Mouse (Mus musculus) midbrain, embryonic 13.5 days (tissue): ENCODE results near the gene Fzr1. TPM values are rescaled to one million over a fixed set of nuclear protein-coding genes. Genes with fewer than 3 reads are reported as not detected.

Experiments used
- ATAC-seq: fragments of 200-750 bp; cut with Nextera tagmentation; 2 replicates; pipeline ENCODE4 v1.8.0; 2017; ENCODE audit warnings: mild to moderate bottlenecking, moderate TSS enrichment, moderate library complexity
- H3K27ac ChIP-seq: fragments of 300-500 bp; sonication (generic); 2 replicates; pipeline ENCODE4 v1.5.1; 2015; ENCODE audit warnings: inconsistent platforms, mild to moderate bottlenecking, moderate library complexity
- H3K27me3 ChIP-seq: fragments of 300-500 bp; sonication (generic); 2 replicates; pipeline ENCODE4 v1.6.1; 2015; ENCODE audit warnings: mild to moderate bottlenecking, inconsistent platforms
- H3K36me3 ChIP-seq: fragments of 300-500 bp; sonication (generic); 2 replicates; pipeline ENCODE4 v1.6.1; 2015; ENCODE audit warnings: mild to moderate bottlenecking, inconsistent platforms
- H3K4me1 ChIP-seq: fragments of 300-500 bp; sonication (generic); replicated peaks from 2 replicates; pipeline ENCODE4 v1.6.1; 2015; ENCODE audit warnings: inconsistent platforms
- H3K4me2 ChIP-seq: fragments of 300-500 bp; sonication (generic); replicated peaks from 2 replicates; pipeline ENCODE4 v1.6.1; 2015; ENCODE audit warnings: moderate library complexity, mild to moderate bottlenecking, inconsistent platforms
- H3K4me3 ChIP-seq: fragments of 300-500 bp; sonication (generic); replicated peaks from 2 replicates; pipeline ENCODE4 v1.5.1; 2015; ENCODE audit warnings: mild to moderate bottlenecking, inconsistent platforms
- H3K9ac ChIP-seq: fragments of 300-500 bp; sonication (generic); replicated peaks from 2 replicates; pipeline ENCODE4 v1.6.1; 2015; ENCODE audit warnings: mild to moderate bottlenecking, inconsistent platforms
- H3K9me3 ChIP-seq: fragments of 300-500 bp; sonication (generic); 2 replicates; pipeline ENCODE4 v1.6.1; 2016; ENCODE audit warnings: mild to moderate bottlenecking, inconsistent platforms
- WGBS: fragments of 180-500 bp; shearing (Covaris S2); methylation state at CpG from one replicate; pipeline ENCODE4 v1.1.7; 2015; 5-methylcytosine and 5-hydroxymethylcytosine counted together
- polyA plus RNA-seq: library from polyadenylated mRNA; unstranded; fragments of >200 nt; fragmentation: Nextera tagmentation; extraction: Ambion mirVana; gene quantifications from 2 replicates; pipeline ENCODE4 v1.2.1, GENCODE M21; 2015

Fzr1 gene
- polyA plus RNA-seq, 1 experiment from 2014 or later: 133 TPM

GRCm38 (mm10) chr10:81421797-81422100 lies 43.4 kb upstream of the Fzr1 start:
- Histone ChIP-seq H3K9ac (no peak overlapping the region), H3K4me2 (no peak overlapping the region), H3K27ac (no peak overlapping the region), H3K4me1 (peaks cover 51% of the 10 kb centered on the region), H3K27me3 (peaks cover 46% of the 10 kb centered on the region), H3K36me3 (peaks cover 12% of the 10 kb centered on the region), H3K4me3 (no peak overlapping the region), H3K9me3 (no peaks in the 10 kb centered on the region)
- 87% methylated on average over 5 of the region's 5 CpGs for WGBS
- no peak for ATAC-seq

DNA sequence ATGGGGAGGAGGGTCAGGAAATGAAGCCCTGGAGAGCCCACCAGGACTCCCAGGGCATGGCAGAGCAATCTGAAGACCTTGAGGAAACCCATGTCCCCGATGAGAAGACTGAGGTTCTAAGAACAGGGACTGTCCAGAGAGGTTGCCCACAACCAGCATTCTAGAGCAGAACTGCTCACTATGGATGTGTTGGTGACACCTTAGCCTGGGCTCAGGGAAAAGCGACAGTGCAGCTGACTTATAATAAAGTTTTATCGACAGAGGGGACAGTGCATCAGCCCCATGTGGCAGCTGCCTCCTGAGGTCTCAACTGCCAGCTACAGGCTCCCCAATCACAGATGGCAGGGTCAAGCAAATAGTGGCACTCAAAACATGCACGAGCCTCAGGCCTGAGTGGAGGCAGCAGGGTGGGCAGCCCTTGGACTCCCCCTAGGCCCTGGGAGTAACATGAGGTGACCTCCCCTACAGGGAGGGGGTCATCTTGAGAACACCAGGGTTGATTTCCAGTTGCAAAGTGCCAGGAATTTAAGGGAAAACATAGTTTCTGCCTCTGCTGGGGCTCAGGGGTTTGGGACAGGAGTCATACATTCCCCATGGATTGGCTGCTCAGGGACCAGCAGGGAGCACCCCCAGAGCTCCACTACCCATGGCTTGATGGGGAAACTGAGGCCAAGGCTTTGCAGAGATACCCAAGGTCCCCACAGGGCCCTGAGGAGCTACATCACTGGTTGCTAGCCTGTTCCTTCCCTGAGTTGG lies 42.9 kb upstream of the Fzr1 start:
- no peak for ATAC-seq
- peaks cover 41% of the 10 kb centered on the region for H3K27me3 ChIP-seq

DNA sequence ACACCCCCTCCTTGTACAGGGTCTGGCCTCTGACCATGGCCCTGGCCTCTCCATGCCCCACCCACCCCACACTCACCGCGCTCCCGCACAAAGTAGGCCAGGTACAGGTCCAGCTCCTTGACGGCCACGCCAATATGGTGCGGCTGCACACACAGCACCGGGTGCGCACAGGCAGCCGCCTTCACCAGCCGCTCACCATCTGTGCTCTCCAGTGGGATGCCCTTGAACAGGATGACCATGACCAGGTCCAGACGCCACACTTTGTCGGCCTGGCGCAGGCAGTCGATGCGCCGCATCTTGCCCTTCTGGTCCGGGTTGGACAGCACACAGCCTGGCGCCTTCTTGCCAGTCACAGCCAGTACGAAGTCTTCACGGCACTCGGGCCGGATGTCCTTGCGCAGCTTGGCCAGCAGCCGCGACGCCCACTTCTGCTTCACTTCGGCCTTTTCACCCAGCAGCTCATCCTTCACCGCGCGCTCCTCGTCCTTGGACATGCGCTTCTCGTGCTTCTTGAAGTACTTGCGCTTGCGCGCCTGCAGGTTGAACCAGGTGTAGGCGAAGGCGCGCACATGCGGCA lies 42.0 kb upstream of the Fzr1 start:
- Histone ChIP-seq H3K9me3 (no peaks in the 10 kb centered on the region), H3K36me3 (peaks cover 12% of the 10 kb centered on the region), H3K9ac (no peak overlapping the region), H3K4me1 (peaks cover 45% of the 10 kb centered on the region), H3K4me3 (no peak overlapping the region), H3K27ac (no peak overlapping the region), H3K4me2 (no peak overlapping the region), H3K27me3 (peaks cover 32% of the 10 kb centered on the region)
- WGBS: 88% methylated on average over 40 of the region's 40 CpGs
- no peak for ATAC-seq

More for the DNA sequence above, 42.9 kb upstream of the Fzr1 start:
- Histone ChIP-seq H3K9me3 (no peaks in the 10 kb centered on the region), H3K36me3 (peaks cover 12% of the 10 kb centered on the region), H3K27ac (no peak overlapping the region), H3K4me1 (peaks cover 51% of the 10 kb centered on the region), H3K4me3 (no peak overlapping the region), H3K4me2 (no peak overlapping the region), H3K9ac (no peak overlapping the region)
- 85% methylated on average over 4 of the region's 4 CpGs for WGBS

GRCm38 (mm10) chr10:81419111-81419928 lies 41.0 kb upstream of the Fzr1 start:
- 91% methylated on average over 10 of the region's 10 CpGs for WGBS
- H3K27ac ChIP-seq: no peak overlapping the region; the same call in 1 of the 2 replicates
- H3K36me3 ChIP-seq: peaks cover 12% of the 10 kb centered on the region
- no peak overlapping the region for H3K9ac ChIP-seq
- peaks cover 46% of the 10 kb centered on the region for H3K4me1 ChIP-seq
- H3K4me2 ChIP-seq: no peak overlapping the region
- H3K27me3 ChIP-seq: peaks cover 23% of the 10 kb centered on the region
- H3K4me3 ChIP-seq: no peak overlapping the region
- ATAC-seq: no peak
- H3K9me3 ChIP-seq: no peaks in the 10 kb centered on the region

- Histone ChIP-seq H3K4me1 (peaks cover 50% of the 10 kb centered on the region), H3K4me3 (no peak overlapping the region), H3K9me3 (no peaks in the 10 kb centered on the region), H3K27ac (peak overlapping the region; percentile 14; the same call in 1 of the 2 replicates), H3K9ac (no peak overlapping the region), H3K27me3 (peaks cover 14% of the 10 kb centered on the region; the same call in 1 of the 2 replicates), H3K36me3 (peaks cover 12% of the 10 kb centered on the region), H3K4me2 (no peak overlapping the region)
- WGBS: 45% methylated on average over 11 of the region's 11 CpGs
- ATAC-seq: no peak
These were observed 40.1 kb upstream of the Fzr1 start for GRCm38 (mm10) chr10:81418216-81419070.

DNA sequence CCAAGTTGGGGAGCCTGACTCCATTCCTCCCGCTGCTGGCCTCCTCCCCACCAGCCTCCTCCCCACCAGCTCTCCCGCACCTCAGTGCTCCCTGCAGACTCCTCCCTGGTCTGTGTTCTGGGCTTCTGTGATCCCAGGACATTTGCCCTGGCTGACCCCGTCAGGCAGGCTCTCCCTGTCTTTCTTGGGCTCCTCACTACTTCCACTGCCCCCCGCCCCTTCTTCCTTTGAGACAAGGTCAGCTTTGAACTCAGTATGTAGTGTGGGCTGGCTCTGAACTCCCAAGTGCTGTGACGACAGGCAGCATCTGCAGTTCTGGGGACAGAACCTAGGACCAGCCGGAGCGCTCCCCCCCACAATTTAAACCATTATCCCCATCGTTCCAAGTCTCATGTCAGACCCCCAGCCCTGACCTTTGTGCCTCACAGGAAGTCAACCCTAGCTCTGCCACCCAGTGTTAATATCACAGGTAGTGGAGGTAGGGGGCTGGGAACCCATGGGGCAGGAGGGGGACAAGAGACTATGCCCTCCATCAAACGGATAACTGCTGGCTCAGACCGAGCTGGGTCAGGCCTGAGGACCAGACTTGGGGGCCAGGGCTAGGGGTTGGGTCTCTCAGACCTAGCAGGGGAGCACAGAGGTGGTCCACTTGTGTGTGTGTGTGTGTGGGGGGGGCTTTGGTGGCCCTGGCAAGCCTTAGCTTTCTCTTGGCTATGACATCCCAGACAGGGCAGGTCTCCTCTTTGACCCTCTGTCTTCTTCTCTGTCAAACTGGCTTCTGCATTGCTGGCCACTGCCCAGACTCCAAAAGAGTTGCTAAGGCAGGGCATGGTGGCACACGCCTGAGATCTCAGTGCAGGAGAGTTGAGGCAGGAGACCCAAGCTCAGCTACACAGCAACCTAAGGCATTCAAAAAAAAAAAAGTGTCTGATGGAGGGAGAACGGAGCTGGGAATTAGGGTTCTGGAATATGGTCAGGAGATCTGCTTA lies 39.2 kb upstream of the Fzr1 start:
- Histone ChIP-seq H3K4me3 (peak overlapping the region; percentile 27; the same call in 1 of the 2 replicates), H3K4me1 (peaks cover 59% of the 10 kb centered on the region), H3K9ac (peak overlapping the region; percentile 48; the same call in 1 of the 2 replicates), H3K36me3 (peaks cover 12% of the 10 kb centered on the region), H3K27me3 (peaks cover 9% of the 10 kb centered on the region; the same call in 1 of the 2 replicates), H3K9me3 (no peaks in the 10 kb centered on the region), H3K27ac (peak overlapping the region; percentile 59), H3K4me2 (peak overlapping the region; percentile 55)
- WGBS: 43% methylated on average over 12 of the region's 12 CpGs
- ATAC-seq: peak; percentile 25; the same call in 1 of the 2 replicates

- Histone ChIP-seq H3K27me3 (peaks cover 5% of the 10 kb centered on the region; the same call in 1 of the 2 replicates), H3K36me3 (peaks cover 12% of the 10 kb centered on the region), H3K9me3 (no peaks in the 10 kb centered on the region), H3K4me2 (peak overlapping the region; percentile 55), H3K27ac (peak overlapping the region; percentile 59), H3K4me3 (peak overlapping the region; percentile 27; the same call in 1 of the 2 replicates), H3K9ac (peak overlapping the region; percentile 48; the same call in 1 of the 2 replicates), H3K4me1 (peaks cover 67% of the 10 kb centered on the region)
- ATAC-seq: peak; percentile 75
- WGBS: under 1% methylated on average over 20 of the region's 26 CpGs
These were observed 38.4 kb upstream of the Fzr1 start for GRCm38 (mm10) chr10:81416581-81417226.

DNA sequence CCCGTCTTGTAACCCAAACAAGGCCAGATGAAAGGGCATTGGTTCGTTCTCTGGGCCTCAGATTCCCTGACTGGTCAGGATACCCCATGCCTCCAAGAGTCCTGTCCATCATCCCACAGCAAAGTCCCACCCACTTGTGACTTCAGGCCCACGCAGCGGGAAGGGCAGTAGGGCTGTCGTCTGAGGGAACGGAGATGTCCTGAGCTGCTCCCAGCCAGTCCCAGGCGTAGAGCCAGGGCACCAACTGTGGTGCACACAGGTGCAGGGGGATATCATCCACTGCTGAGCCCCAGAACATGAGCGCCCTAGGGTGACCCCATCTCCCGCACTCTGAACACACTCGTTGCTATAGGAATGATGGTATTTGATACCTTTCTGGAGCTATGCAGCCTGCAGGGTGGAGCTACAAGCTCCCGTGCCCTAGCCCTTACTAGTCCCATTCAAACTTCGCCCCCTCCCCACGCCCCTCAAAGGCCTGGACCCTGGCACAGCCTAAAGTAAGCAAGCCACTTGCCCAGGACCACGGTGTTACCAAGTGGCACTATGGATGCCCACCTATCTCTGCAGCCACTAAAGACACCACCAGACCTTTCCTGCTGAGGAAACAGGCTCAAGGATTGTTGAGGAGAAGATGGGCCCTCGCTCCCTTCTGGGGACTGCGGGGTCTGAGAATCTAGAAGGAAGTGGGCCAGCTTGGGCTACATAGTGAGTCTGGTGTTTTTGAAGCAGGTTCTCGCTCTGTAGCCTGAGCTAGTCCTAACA lies 37.4 kb upstream of the Fzr1 start:
- peaks cover 5% of the 10 kb centered on the region; the same call in 1 of the 2 replicates for H3K27me3 ChIP-seq
- no peak overlapping the region for H3K9ac ChIP-seq
- no peak overlapping the region for H3K27ac ChIP-seq
- no peak for ATAC-seq
- peaks cover 76% of the 10 kb centered on the region for H3K4me1 ChIP-seq
- peaks cover 12% of the 10 kb centered on the region for H3K36me3 ChIP-seq
- H3K4me3 ChIP-seq: no peak overlapping the region
- no peaks in the 10 kb centered on the region for H3K9me3 ChIP-seq
- 65% methylated on average over 17 of the region's 17 CpGs for WGBS
- no peak overlapping the region for H3K4me2 ChIP-seq

GRCm38 (mm10) chr10:81415146-81415545 lies 36.8 kb upstream of the Fzr1 start:
- Histone ChIP-seq H3K9ac (no peak overlapping the region), H3K4me2 (no peak overlapping the region), H3K4me3 (no peak overlapping the region), H3K4me1 (peaks cover 80% of the 10 kb centered on the region), H3K27me3 (peaks cover 5% of the 10 kb centered on the region; the same call in 1 of the 2 replicates), H3K36me3 (peaks cover 8% of the 10 kb centered on the region), H3K27ac (no peak overlapping the region), H3K9me3 (no peaks in the 10 kb centered on the region)
- no peak for ATAC-seq
- 76% methylated on average over 5 of the region's 5 CpGs for WGBS
